Mouse (Mus musculus) embryonic fibroblast, embryonic 13.5 days (primary cell): ENCODE results near the gene Xpnpep3.

Experiments
- CTCF ChIP-seq: IDR thresholded peaks from 2 replicates; pipeline ENCODE4 v1.5.1; 2011; ENCODE audit warnings: mild to moderate bottlenecking, control low read depth, low read length, moderate library complexity, borderline replicate concordance; ENCODE audit not compliant: insufficient read depth
- POLR2A ChIP-seq: IDR thresholded peaks from 2 replicates; pipeline ENCODE4 v1.6.1; 2011; ENCODE audit warnings: low read depth, mild to moderate bottlenecking, control low read depth, low read length, moderate library complexity

DNA sequence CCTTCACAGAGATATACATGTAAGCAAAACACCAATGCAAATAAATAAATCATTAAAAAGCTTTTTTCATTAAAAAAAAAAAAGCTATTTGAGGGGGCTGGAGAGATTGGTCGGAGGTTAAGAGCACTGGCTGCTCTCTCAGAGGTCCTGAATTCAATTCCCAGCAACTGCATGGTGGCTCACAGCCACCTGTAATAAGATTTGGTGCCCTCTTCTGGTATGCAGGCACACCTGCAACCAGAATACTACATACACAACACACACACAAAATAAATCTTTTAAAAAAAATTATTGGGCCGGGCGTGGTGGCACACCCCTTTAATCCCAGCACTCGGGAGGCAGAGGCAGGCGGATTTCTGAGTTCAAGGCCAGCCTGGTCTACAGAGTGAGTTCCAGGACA is 13.6 kb upstream of the Xpnpep3 start:
- TF ChIP-seq CTCF (no peak), POLR2A (no peak)
